Mouse (Mus musculus): Measurements from ENCODE around the gene Zmynd12. TPM values are rescaled to one million over a fixed set of nuclear protein-coding genes. Genes with fewer than 3 reads are reported as not detected.

The Zmynd12 gene
- polyA plus RNA-seq, 1 experiment from 2014 or later: 0.23 TPM

DNA sequence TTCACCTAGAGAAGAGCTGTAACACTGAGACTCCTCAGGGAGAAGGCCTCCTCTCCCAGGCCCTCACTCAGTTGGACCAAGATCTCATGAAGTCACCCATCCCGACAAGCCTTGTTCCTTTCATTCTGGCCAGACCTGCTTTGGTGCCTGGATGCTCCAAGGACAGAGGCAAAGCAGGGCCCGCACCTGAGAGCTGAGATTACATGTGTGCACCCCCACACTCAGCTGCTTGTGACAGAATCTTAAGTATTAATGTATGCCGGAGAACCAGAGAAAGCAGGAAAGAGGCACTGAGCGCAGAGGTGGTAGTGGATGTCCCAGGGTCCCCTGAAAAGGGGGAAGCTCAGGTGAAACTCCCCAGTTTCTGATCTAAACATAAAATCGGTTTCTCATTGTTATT, 30.5 kb downstream of the Zmynd12 start:
- H3K27me3 ChIP-seq (replicated peaks): no peaks in the 10 kb centered on the region; the same call in 1 of the 2 replicates
- H3K9ac ChIP-seq: no peak overlapping the region
- no peak overlapping the region for H3K27ac ChIP-seq
- H3K4me1 ChIP-seq: no peaks in the 10 kb centered on the region
- WGBS (ENCODE audit: insufficient replicate concordance): 56% methylated on average over 5 of the region's 5 CpGs
- no peak overlapping the region for H3K4me3 ChIP-seq
- no peak for ATAC-seq
- no peaks in the 10 kb centered on the region for H3K9me3 ChIP-seq (replicated peaks)
- no peaks in the 10 kb centered on the region for H3K36me3 ChIP-seq
- H3K4me2 ChIP-seq: no peak overlapping the region

DNA sequence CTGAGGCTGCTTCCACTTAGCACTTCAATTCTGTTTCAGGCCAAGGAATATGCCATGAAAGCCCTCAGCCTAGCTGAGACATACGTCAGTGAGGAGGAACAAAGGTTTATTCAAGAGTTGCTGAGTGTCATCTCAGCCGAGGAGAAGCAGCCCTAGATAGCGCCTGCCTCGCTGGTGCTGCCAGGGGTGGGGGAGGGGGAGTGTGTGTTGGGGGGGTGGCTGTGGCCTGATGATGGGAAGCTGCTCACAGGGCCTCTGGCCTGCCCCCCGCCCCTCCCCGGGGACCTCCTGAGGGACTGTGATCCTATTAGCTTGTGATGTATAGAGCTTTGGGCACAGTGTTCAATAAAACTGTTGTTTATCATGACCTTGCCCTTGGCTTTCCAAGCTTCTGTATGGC, 30.9 kb downstream of the Zmynd12 start:
- no peak for ATAC-seq
- WGBS (ENCODE audit: insufficient replicate concordance): 21% methylated on average over 6 of the region's 6 CpGs
- no peak overlapping the region for H3K9ac ChIP-seq
- H3K9me3 ChIP-seq (replicated peaks): no peaks in the 10 kb centered on the region
- no peaks in the 10 kb centered on the region for H3K4me1 ChIP-seq
- no peak overlapping the region for H3K4me2 ChIP-seq
- H3K4me3 ChIP-seq: no peak overlapping the region
- no peak overlapping the region for H3K27ac ChIP-seq
- H3K36me3 ChIP-seq: no peaks in the 10 kb centered on the region
- H3K27me3 ChIP-seq (replicated peaks): no peaks in the 10 kb centered on the region; the same call in 1 of the 2 replicates

DNA sequence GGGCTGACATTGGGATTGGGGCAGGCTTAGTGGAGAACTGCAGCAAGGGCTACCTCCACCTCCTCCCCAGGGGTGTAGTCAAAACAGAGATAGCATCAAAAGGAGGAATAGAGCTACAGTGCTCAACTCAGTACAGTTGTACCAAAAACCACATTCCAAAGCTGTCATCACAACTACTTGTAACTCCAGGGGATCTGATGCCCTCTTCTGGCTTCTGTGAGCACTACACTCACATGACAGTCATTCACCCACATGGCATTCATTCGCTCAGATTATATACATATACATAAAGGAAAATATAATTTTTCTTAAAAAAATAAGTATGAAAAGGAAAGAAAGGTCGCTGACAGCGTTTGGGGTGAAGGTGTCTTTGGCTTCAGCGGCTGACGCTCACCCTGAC, 37.7 kb downstream of the Zmynd12 start:
- no peaks in the 10 kb centered on the region for H3K9me3 ChIP-seq (replicated peaks)
- no peaks in the 10 kb centered on the region for H3K4me1 ChIP-seq
- H3K27ac ChIP-seq: no peak overlapping the region
- no peak for ATAC-seq
- WGBS (ENCODE audit: insufficient replicate concordance): 51% methylated on average over 5 of the region's 5 CpGs
- no peaks in the 10 kb centered on the region; the same call in 1 of the 2 replicates for H3K27me3 ChIP-seq (replicated peaks)
- H3K4me3 ChIP-seq: no peak overlapping the region
- no peaks in the 10 kb centered on the region for H3K36me3 ChIP-seq
- H3K4me2 ChIP-seq: no peak overlapping the region
- no peak overlapping the region for H3K9ac ChIP-seq

DNA sequence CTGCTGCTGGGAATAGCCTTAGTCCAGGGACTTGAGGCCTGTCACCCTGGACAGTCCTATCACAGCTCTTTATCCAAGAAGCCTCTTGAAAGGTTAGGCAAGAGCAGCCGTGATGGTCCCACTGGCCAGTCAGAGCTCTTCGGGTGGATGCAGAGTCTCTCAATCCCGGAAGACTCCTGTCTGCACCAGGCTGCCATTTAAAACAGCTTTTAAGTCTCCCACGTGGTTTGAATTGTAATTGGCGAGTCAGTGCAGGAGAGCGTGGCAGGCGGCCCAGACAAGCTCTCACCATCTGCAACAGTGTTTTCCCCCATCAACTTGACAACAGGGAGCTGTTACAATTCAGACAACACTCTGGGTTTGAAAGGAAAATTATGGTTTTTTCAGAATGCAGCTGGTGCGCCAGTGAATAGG, 38.1 kb downstream of the Zmynd12 start:
- Histone ChIP-seq H3K27me3 (replicated peaks) (no peaks in the 10 kb centered on the region; the same call in 1 of the 2 replicates), H3K4me3 (no peak overlapping the region), H3K27ac (no peak overlapping the region), H3K4me2 (no peak overlapping the region), H3K9ac (no peak overlapping the region), H3K9me3 (replicated peaks) (no peaks in the 10 kb centered on the region), H3K36me3 (no peaks in the 10 kb centered on the region), H3K4me1 (no peaks in the 10 kb centered on the region)
- no peak for ATAC-seq
- 63% methylated on average over 8 of the region's 8 CpGs for WGBS (ENCODE audit: insufficient replicate concordance)

DNA sequence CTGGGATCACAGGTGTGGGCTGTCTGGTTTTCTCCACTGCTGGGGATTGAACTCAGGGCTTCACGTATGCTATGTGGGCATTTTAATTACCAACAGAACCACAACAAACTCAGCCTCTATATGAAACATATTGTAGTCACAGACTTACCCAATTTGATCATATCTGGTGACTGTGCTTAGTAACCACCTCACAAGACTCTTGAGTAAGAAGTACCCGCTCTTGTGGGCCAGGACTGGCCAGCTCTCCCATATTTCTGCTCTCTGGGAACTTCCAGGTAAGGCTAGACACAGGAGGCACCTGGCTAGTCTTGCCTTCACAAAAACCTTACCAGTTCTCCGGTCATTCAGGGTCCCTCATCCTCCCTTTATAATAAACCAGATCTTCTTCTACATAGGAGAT, 39.8 kb downstream of the Zmynd12 start:
- Histone ChIP-seq H3K4me3 (no peak overlapping the region), H3K9ac (no peak overlapping the region), H3K9me3 (replicated peaks) (no peaks in the 10 kb centered on the region), H3K27ac (no peak overlapping the region), H3K4me2 (no peak overlapping the region), H3K4me1 (no peaks in the 10 kb centered on the region), H3K36me3 (no peaks in the 10 kb centered on the region), H3K27me3 (replicated peaks) (no peaks in the 10 kb centered on the region)
- no peak for ATAC-seq
- WGBS (ENCODE audit: insufficient replicate concordance): 51% methylated on average over 3 of the region's 3 CpGs

DNA sequence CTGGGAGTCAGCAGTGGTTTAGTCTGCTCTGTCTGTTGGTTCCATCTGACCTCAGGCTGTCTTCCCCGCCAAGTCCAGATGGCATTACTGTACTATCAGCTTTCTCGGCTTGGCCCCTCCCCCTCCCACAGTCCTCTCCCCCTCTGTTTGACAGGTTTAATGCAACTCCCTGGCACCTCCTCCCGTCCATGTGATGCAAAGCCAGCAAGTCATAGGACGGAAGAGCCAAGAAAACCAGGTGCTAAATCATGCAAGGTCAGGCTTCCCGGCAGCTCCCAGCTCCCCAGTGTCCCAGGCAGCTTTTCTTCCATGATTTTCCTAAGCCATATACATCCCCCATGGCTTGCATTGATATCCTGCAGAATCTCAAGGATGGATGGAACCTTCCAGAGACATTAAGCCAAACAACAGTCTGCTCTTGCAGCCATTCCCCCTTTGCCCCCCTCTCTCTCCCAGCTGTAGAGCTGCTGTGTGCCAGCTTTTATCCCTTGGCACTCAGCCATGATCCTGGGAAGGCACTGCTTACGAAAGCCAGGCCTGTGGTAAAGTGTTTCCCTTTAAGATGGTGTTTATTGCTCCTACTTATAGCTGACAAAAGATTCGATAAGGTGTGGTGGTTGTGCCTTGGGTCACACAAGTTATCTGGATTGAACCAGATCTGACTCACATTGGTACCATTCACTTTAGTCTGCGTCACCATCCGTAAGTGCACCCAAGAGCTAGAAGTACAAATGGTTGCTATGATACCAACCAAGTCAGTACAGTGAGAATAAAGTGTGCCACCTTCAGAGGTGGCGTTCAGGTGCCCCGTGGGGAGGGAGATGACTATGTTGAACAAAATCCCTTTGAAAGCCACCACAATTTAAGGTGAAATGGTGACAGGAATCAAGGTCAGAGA, 40.5 kb downstream of the Zmynd12 start:
- no peak overlapping the region for H3K4me2 ChIP-seq
- no peaks in the 10 kb centered on the region for H3K36me3 ChIP-seq
- no peak overlapping the region for H3K27ac ChIP-seq
- H3K4me3 ChIP-seq: no peak overlapping the region
- no peak for ATAC-seq
- H3K27me3 ChIP-seq (replicated peaks): no peaks in the 10 kb centered on the region
- no peak overlapping the region for H3K9ac ChIP-seq
- 50% methylated on average over 11 of the region's 11 CpGs for WGBS (ENCODE audit: insufficient replicate concordance)
- no peaks in the 10 kb centered on the region for H3K4me1 ChIP-seq
- no peaks in the 10 kb centered on the region for H3K9me3 ChIP-seq (replicated peaks)

DNA sequence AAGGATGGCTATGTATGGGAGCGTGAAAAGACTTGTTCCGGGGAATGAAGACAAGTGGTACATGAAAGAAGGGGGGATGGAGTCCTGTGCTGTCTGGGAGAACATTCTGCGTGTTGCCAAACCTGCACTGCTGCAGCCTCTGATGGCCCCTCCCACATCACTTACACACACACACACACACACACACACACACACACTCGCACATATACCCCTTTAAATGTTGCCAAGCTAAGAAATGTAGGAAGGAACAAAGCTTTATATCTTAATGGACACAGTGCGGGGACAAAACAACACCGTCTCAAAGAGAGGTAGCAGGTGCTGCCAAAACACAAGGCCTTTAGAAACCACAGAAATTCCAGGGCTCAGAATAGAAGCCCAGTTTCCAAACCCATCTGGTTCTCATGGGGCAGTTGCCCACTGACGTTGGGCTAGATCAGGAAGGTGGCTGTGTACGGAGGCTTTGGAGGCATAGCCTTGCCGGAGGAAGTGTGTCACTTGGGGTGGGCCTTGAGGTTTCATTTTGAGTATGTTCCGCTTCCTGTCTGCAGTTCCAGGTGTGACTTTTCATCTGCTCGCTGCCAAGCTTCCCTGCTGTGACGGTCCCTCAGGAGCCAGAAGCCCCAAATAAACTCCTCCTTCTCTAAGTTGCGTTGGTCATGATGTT, 41.3 kb downstream of the Zmynd12 start:
- no peaks in the 10 kb centered on the region for H3K4me1 ChIP-seq
- H3K9ac ChIP-seq: no peak overlapping the region
- H3K36me3 ChIP-seq: no peaks in the 10 kb centered on the region
- no peaks in the 10 kb centered on the region for H3K9me3 ChIP-seq (replicated peaks)
- H3K4me3 ChIP-seq: no peak overlapping the region
- no peak overlapping the region for H3K27ac ChIP-seq
- ATAC-seq: no peak
- H3K4me2 ChIP-seq: no peak overlapping the region
- 60% methylated on average over 13 of the region's 13 CpGs for WGBS (ENCODE audit: insufficient replicate concordance)
- no peaks in the 10 kb centered on the region for H3K27me3 ChIP-seq (replicated peaks)

DNA sequence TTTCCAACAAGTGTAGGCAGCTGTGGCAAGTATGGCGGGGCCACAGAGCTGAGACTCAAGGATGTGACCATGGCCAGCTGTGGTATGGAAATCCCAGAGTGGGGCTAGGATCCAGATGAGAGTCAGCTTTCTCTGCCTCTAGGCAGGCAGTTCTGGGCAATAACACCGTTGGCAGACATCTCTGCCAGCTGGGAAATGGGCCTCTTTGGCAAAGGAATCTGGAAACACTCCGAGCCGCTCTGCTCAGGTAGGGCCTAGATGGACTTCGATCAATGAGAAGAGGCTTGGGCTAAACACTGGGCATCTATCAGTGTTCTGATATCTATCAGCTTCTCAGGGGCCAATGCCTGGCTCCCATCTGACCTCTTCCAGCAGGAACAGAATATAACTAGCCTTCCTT, 43.2 kb downstream of the Zmynd12 start:
- Histone ChIP-seq H3K4me2 (no peak overlapping the region), H3K4me1 (no peaks in the 10 kb centered on the region), H3K27ac (no peak overlapping the region), H3K36me3 (no peaks in the 10 kb centered on the region), H3K27me3 (replicated peaks) (no peaks in the 10 kb centered on the region), H3K9me3 (replicated peaks) (no peaks in the 10 kb centered on the region), H3K9ac (no peak overlapping the region), H3K4me3 (no peak overlapping the region)
- 72% methylated on average over 5 of the region's 5 CpGs for WGBS (ENCODE audit: insufficient replicate concordance)
- no peak for ATAC-seq

DNA sequence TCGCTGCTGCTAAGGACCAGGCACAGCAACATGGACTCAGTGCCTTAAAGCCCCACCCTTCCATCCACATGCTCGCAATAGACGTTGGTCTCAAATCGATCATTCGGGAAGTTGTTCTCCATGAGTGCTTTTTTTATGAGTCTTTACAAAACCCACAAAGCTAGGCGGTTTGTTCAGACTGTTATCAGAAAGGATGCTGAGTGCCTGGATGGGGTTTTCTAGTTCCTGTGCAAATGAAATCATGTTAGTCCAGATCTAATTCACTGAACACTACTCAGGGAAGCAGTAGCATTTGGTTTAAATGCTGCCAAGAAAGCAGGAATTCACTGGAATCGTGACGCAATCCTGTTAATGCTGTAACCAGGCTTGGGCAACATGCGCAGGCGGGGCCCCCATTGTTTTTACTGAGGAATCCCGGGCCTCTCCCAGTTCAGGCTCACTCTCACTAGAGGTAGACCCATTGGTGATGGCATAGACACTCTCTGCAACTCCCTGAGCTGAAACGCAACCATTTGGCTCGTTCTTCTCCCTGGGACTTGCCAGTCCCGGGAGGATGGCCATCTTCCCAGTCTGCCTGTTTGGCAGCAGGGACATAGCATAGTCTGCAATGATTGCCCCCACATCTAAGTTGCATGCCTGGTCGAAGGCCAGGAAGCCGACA, 45.2 kb downstream of the Zmynd12 start:
- no peaks in the 10 kb centered on the region for H3K36me3 ChIP-seq
- H3K4me2 ChIP-seq: no peak overlapping the region
- no peak overlapping the region for H3K4me3 ChIP-seq
- H3K9ac ChIP-seq: no peak overlapping the region
- ATAC-seq: no peak
- H3K9me3 ChIP-seq (replicated peaks): no peaks in the 10 kb centered on the region
- H3K4me1 ChIP-seq: no peaks in the 10 kb centered on the region
- no peaks in the 10 kb centered on the region for H3K27me3 ChIP-seq (replicated peaks)
- no peak overlapping the region for H3K27ac ChIP-seq
- WGBS (ENCODE audit: insufficient replicate concordance): 67% methylated on average over 16 of the region's 16 CpGs

DNA sequence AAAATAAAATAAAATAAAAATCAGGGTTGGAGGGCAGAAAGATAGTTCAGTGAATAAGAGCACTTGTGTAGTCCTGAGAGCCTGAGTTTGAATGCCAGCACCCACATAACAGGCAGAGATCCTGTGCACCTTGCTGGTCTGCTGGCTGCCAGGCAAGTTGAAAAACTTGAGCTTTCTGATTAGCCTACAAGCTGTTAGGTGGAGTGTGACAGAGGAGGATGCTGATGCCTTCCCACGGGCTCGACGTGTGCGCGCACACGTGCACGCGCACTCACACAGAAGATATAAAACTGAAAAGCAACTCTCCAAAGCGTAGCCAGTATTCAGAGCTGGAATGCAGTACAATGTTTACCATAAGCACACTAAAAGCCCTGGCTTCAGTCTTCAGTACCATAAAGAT, 49.9 kb downstream of the Zmynd12 start:
- Histone ChIP-seq H3K36me3 (no peaks in the 10 kb centered on the region), H3K27me3 (replicated peaks) (peaks cover 5% of the 10 kb centered on the region; the same call in 1 of the 2 replicates), H3K4me1 (no peaks in the 10 kb centered on the region), H3K9me3 (replicated peaks) (no peaks in the 10 kb centered on the region), H3K27ac (no peak overlapping the region), H3K4me2 (no peak overlapping the region), H3K4me3 (no peak overlapping the region), H3K9ac (no peak overlapping the region)
- 86% methylated on average over 9 of the region's 9 CpGs for WGBS (ENCODE audit: insufficient replicate concordance)
- ATAC-seq: no peak

DNA sequence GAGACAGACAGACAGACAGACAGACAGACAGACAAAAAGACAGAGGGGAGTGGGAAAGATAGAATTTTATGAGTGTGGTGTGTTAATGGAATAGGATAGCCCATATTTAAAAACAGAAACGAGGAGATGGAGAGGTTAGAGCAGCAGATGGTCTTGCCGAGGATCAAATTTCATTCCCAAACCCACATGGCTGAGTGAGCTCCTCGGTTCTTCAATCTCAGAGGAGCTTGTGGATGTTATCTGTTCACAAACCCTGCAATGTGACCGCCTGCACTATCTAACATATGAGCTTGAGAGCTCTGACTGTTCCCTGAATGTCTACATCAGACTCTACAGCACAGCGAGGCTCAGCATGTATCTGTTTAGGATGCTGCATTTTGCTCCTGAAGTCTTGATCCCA, 50.5 kb downstream of the Zmynd12 start:
- ATAC-seq: no peak
- H3K4me1 ChIP-seq: no peaks in the 10 kb centered on the region
- H3K36me3 ChIP-seq: no peaks in the 10 kb centered on the region
- no peak overlapping the region for H3K4me3 ChIP-seq
- H3K9me3 ChIP-seq (replicated peaks): no peaks in the 10 kb centered on the region
- H3K4me2 ChIP-seq: no peak overlapping the region
- H3K27me3 ChIP-seq (replicated peaks): peaks cover 5% of the 10 kb centered on the region; the same call in 1 of the 2 replicates
- no peak overlapping the region for H3K27ac ChIP-seq
- 41% methylated on average over 5 of the region's 5 CpGs for WGBS (ENCODE audit: insufficient replicate concordance)
- H3K9ac ChIP-seq: no peak overlapping the region

DNA sequence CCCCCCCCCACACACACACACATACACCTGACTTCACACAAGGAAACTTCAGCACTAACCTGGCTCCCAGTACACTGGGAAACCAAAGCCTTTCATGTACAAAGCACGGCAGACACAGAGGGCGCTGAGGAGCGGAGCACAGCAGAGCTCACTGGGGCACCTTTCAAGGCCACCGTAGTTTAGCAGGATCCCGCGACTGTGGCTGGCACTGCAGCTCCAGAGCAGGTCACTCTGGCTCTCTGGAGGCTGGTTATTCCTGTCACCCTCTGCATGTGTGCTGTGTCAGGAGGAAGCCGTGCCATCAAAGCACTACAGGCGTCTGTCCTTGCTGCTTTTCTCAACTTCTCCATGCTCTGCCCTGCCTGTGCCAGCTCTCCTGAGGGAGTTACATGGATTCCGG, 60.4 kb downstream of the Zmynd12 start:
- no peak; the same call in 1 of the 2 replicates for ATAC-seq

More for the DNA sequence above, 60.4 kb downstream of the Zmynd12 start:
- H3K36me3 ChIP-seq: no peaks in the 10 kb centered on the region
- no peak overlapping the region for H3K27ac ChIP-seq
- H3K27me3 ChIP-seq (replicated peaks): peaks cover 16% of the 10 kb centered on the region
- H3K9me3 ChIP-seq (replicated peaks): no peaks in the 10 kb centered on the region
- 47% methylated on average over 9 of the region's 9 CpGs for WGBS (ENCODE audit: insufficient replicate concordance)
- H3K9ac ChIP-seq: no peak overlapping the region
- H3K4me1 ChIP-seq: no peaks in the 10 kb centered on the region
- H3K4me3 ChIP-seq: no peak overlapping the region
- no peak overlapping the region for H3K4me2 ChIP-seq
